Mouse (Mus musculus): ENCODE measurements around the gene Gm7298. TPM values are rescaled to one million over a fixed set of nuclear protein-coding genes. Genes with fewer than 3 reads are reported as not detected.

Gene Gm7298
- not detected in 4 replicates for total RNA-seq (2023)

DNA sequence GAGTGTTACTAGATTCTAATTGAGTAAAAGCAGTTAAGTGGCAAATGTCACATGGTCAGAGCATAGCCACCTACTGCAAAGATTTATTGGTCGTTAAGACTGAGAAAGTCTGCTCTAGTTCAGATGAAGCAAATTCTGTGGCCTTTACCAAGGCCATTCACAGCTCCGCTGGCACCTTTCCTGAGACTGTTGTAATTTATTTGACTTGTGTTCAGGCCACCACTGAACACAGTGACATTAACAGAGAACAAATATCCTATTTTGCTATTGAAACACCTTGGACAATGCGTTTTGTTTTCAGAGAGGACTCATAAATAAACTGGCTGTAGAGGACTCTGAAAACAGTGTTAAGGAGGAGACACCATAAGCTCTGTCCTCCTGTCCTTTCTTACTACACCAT, at the start of gene Gm7298:
Gm7298 (plus strand) TSS at position 301 of the 400 bp plus-strand sequence.

DNA sequence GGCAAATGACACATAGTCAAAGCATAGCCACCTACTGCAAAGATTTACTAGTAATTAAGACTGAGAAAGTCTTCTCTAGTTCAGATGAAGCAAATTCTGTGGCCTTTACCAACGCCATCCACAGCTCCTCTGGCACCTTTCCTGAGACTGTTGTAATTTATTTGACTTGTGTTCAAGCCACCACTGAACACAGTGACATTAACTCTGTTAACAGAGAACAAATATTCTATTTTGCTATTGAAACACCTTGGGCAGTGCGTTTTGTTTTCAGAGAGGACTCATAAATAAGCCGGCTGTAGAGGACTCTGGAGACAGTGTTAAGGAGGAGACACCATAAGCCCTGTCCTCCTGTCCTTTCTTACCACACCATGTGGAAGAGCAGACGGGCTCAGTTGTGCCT, 105.5 kb downstream of the Gm7298 start, which contains the start of gene Mug1:
Mug1 (plus strand) TSS at position 271 of the 400 bp plus-strand sequence.

Other genes with a start within 250 kb of the Gm7298 start
- not detected in 4 replicates for gene A2m, start 97.6 kb upstream of the Gm7298 start, total RNA-seq (2023)
- not detected in 4 replicates for gene Mug1, start 105.6 kb downstream of the Gm7298 start, total RNA-seq (2023)

Measured in B cell, adult 62 days (primary cell).